Mouse (Mus musculus) MEL (cell line): ENCODE results near the gene Inpp4b.

Experiments
- CTCF ChIP-seq, 3 experiments: IDR thresholded peaks in 2 of 3; conservative IDR thresholded peaks in 1 of 3; 2 replicates each; pipeline ENCODE4 v1.5.1; 2011 to 2012; ENCODE audit warnings: low read length in 3 of 3, low read depth in 2 of 3, mild to moderate bottlenecking in 2 of 3, improper control_type of control experiment in 1 of 3, inconsistent platforms in 1 of 3, mixed read lengths in 1 of 3, moderate library complexity in 1 of 3; ENCODE audit not compliant: control insufficient read depth in 1 of 3, insufficient read depth in 1 of 3, poor library complexity in 1 of 3, severe bottlenecking in 1 of 3
- E2F4 ChIP-seq: IDR thresholded peaks from 2 replicates; pipeline ENCODE4 v1.6.1; 2011; ENCODE audit warnings: low read depth, low read length, improper control_type of control experiment, borderline replicate concordance
- GABPA ChIP-seq: IDR thresholded peaks from 2 replicates; pipeline ENCODE4 v1.6.1; 2012; ENCODE audit warnings: low read depth, mild to moderate bottlenecking, inconsistent platforms, low read length, improper control_type of control experiment, moderate library complexity
- GATA1 ChIP-seq: IDR thresholded peaks from 2 replicates; pipeline ENCODE4 v1.6.1; 2011; ENCODE audit warnings: low read depth, low read length, improper control_type of control experiment

DNA sequence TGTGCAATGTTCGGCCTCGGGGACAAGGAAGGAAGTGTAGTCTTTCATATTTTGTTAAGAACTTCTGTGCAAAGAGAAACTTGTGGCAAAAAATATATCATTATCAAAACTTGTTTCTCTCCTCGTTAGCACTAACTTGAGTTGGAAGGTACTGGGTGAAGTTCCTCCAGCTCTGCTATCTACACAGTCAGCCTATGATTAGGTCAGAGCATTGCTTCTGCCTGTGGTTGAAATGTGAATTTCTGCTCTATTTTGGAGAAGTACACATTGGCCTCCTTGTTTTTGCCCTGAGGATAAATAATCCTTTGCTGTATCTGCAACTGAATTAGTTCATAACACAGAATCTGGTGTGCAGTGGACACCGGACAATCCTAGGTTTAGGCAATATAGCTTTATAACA lies 431.7 kb downstream of the Inpp4b start:
- TF ChIP-seq GATA1 (no peak), E2F4 (no peak), CTCF (IDR thresholded peaks at IDR 0.05 in 2 of 3, conservative IDR thresholded peaks at IDR 0.05 in 1 of 3; ENCODE audit: control insufficient read depth in 1 of 3, insufficient read depth in 1 of 3, low read depth in 2 of 3, low read length in 3 of 3, poor library complexity in 1 of 3, severe bottlenecking in 1 of 3) (no peak), GABPA (no peak)
